Mouse (Mus musculus) mouse embryonic stem cell (cell line): ENCODE results near the gene Kif24.

Experiments used
- in situ Hi-C, 2 experiments: fragments of 300-500 bp; cut with MboI; formaldehyde crosslinking; loops; 1 replicate in 1 of 2; 3 replicates in 1 of 2; pipeline ENCODE4 v1.14.3; 2019 to 2020; ENCODE audit warnings: low sequenced_read_pairs in 2 of 2, low pct_unique_long_range_greater_than_20kb in 1 of 2, mixed read lengths in 1 of 2; ENCODE audit not compliant: unreplicated experiment in 1 of 2

The Kif24 gene

DNA sequence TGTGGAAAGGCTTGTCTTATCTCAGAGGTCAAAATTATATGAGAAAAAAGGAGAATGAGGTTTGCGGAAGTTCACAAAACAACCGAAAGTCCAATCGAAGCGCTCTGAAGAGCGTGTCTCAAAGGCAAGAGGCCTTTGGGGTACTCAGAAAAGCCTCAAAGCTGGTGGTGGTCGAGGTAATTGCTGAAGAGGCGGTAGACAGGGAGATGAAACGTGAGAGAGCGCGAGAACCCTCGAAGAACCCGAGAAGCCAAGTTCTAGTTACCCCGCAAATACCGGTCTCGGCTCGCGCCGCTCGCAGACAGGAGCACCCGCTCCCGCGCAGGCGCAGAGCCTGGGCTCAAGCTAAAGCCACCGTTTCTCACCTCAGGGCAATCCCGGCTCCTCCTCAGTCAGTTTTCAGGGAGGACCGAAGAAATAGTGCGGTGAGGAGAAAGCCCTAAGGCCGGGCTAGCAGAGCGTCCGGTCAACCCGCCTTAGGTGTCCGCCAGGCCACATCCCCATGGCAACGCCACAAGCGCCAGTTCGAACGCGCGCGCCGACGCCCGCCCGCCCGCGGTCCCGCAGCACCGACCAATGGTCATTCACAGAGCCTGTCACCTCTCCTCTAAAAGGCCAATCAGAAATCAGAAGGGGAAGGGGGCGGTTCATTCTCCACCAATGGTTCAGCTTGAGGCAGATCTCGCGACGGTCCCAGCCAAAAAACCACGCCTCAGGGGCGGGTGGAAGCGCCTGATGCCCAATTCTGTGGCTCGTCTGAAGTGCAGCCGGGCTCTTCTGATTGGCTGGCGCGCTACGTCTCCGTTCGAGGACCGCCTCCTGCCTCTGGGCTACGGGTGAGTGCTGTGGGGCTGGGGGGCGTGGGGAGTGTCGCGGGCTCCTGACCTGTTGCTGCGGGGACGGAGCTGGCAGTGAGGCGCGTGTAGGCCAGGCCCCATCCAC lies at the start of gene Kif24, which contains the start of gene Nudt2:
Kif24 (minus strand) TSS at position 543 of the 942 bp plus-strand sequence.
Nudt2 (plus strand) TSS at position 807 of the 942 bp plus-strand sequence.
- in situ Hi-C loops: no loop called here

DNA sequence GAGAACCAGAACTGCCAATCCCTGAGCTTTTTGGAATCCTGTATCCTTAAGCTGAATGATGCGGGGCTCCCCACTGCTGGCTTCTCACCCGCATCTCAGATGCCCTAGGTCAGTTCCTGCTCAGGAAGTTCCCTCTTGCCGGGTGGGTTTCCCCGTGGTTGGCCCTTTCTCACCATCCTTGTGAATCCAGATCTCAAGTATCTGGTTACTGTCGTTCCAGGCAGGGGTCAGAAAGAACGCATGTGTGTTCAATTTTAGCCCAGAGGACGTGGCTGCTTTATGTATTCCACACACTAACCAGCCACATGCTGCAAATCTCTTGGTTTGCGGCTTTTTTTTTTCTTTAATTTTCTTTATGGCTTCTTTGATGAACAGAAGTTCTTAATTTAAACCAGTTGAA lies 49.0 kb upstream of the Kif24 start:
- in situ Hi-C loops: no loop called here

DNA sequence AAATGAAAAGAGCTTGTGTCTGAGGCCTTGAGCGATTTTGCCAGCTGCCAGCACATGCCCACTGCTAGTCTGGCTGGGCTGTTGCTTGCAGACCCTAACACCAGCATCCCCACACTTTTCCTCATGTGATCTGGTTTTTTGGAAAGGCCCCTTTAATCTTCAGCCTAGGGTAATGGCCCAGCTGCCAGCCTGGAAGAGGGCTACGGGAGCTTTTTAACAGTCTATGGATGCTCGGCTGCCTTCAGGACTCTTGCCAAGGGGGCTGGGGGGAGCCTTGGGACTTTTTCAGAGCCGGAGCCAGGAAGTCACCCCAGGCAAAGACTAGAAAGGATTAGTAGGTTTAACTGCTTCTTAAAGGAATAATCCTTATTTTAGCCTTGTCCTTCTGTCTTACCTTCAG lies 48.6 kb upstream of the Kif24 start:
- in situ Hi-C loops: no loop called here

DNA sequence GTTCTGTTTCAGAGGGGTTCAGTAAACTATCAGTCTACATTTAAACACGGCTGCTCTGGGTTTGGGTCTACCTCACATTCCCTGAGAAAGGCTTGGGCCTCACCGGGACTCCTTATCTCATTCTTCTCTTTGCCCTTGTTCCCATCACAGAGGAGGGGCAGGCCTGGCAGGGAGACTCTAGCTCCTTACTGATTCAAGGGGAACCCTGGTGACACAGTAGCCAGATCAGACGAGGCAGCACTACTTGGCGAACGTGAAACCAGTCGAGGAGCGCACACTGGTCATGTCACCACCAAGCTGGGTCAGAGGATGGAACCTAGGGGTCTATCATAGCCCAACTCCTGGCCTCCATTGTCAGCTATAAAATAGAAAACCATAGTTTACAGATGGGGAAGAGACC lies 43.3 kb upstream of the Kif24 start:
- in situ Hi-C loops: no loop called here

DNA sequence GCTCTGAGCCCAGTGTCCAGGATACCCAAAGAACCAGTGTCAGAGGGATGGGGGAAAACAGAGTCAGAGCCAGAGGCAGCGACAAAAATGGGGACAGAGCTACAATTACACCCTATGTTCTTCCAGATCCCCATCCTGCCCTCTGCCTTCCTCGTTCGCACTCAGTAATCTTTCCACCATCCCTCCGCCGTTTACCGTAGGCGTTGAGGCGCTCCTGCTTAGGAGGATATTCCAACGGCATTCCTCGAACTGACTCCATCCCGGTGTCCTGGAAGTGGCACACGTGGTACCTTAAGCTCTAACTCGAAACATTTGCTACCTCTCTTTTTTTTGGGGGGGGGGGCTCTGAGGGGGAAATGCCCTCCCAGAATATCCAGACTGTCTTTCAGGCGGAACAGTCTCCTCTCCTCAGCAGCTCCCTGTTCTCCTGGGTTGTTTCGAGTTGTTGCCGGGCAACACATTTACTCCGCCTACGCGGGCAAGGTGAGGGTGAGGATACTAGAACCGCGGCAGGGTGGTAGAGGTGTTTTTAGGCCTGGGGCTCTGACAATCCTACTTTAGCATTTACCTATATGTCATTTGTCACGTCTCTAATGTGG lies 42.7 kb upstream of the Kif24 start:
- in situ Hi-C loops: no loop called here

DNA sequence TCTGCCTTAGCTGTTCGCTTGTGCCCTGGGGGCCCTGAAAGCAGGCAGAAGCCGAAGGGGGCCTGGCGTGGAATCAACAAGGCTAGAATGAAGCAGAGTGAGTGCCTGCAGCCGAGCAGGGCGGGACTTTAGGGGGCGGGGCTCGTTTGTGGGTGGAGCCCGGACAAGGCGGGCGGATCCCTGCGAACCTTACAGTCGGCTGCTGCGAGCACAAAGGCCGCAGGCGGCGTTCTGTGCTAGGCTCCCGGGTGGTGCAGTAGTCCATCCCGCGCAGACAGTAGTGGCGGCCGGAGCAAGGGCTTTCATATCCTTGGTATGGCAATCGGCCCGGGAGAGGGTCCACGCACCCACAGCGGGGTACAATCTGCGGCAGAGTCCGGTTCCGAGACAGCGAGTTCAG lies 42.2 kb upstream of the Kif24 start:
- in situ Hi-C loops: no loop called here

DNA sequence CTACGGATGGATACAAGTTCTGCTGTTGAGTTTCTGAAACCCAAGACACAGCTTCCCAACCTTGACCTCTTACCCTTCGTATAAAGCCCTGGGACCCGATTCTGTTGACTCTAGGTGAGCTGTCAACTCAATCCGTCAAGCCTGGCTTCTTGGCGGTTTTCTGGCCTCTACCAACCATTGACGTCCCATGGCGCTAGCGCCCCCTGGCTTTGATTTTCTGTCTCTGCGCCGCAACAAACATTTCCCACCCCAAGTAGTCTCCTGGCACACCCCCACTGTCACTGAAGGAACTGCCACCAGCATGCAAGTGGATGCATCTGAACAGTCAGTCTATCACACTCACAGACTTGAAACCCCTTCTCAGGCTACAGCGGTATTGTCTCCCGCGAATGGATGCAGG lies 41.5 kb upstream of the Kif24 start:
- in situ Hi-C loops: no loop called here

DNA sequence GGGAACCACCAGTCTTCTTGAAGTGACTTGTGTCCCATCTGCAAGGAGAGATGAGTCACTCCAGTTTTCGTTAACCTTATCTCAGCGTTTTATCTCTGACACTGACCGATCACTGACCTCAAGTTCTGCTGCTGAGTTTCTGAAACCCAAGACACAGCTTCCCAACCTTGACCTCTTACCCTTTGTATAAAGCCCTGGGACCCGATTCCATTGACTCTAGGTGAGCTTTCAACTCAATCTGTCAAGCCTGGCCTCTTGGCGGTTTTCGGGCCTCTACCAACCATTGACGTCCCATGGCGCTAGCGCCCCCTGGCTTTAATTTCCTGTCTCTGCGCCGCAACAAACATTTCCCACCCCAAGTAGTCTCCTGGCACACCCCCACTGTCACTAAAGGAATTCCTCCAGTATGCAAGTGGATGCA lies 40.5 kb upstream of the Kif24 start:
- in situ Hi-C loops: no loop called here

DNA sequence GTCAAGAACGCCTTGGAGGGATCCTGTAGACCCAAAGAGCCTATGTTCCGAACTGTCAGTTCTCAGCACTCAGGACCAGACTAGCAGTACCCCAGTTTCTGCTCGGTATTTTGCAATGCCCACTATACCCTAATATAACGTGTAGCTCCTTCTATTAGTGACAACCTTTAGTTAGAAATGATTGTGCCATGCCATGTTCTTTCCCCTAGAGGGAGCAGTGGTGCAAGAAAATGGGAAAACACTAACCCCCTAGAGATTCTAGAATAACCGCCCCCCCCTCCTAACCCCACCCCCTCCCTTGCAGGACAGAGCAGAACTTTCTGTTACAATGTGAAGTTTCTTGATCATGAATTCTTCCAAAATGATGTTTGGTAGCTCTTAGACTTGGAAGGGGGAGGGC lies 39.6 kb upstream of the Kif24 start:
- in situ Hi-C loops: no loop called here

DNA sequence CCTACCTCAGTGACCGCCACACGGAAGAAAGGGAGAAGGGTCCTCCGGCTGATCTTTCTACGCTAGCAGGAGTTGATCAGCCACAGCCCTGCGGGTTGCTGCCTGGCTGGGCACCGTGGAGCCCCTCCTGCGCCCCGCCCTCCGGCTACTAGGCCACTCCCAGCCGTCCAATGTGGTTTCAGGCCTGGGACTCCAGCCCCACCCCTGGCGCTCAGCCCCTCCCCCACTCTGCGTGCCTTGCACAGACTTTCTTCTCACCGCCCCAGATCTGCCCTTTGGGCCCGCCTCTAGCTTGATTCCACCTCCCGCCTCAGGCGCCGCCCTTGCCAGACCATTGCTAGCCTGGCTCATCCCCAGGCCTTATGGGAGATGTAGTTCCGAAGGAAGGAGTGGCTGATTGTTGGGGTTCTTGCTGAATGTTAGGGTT lies 38.3 kb upstream of the Kif24 start, which contains the start of gene AI464131:
AI464131 (minus strand) TSS at position 91 of the 427 bp plus-strand sequence.
- in situ Hi-C loops: no loop called here

DNA sequence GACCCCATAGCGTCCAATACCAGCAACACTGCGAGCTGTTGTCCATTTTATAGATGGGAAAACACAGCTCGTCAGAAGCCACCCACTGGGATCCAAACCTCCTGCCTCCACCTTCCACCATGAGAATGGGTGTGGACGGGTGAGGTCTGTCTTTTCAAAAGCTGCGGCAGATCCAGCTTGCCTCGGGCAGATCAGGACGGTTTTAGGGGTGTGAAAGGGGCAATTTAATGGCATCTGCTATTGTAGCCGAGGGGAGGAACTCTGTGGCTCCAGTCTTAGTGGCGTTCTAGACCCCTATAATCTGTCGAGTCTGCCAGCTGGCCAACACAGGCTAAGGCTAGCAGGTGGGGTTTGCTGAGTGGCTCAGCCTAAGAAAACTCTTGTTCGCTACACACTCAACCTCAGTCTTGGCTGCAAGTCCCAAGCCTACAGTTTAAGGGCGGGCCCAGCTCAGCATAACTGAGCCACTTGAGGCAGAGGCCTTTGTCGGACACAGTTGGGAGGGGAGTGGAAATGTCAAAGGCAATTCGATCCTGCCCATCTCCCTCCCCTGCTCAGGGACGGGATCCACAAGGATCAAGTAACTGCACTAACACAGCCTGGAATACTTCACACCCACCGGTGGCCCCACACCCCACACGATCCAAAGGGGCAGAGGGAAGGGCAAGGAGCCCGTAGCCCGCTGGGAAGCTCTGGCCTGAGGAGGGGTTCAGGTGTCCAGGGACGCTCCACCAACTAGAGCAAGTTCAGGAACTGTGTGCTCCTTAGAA lies 37.7 kb upstream of the Kif24 start:
- in situ Hi-C loops: no loop called here

DNA sequence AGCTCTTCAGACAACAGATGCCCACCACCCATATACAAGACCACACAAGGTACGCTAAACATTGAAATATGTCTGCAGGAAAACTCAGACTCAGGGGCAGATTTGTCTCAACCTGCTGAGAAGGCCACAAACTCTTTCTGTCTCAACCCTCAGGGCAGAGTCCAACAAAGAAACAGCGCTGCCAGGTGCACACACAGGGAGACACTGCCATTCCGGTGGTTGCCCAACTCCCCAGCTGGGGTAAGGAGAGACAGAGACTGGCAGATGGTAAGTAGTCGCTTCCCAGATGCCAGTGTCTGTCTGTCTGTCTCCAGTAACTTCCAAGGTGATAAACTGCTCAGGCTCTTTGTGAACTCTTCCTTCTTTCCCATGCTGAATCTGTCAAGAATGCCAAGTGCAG lies 36.1 kb upstream of the Kif24 start:
- in situ Hi-C loops: no loop called here

DNA sequence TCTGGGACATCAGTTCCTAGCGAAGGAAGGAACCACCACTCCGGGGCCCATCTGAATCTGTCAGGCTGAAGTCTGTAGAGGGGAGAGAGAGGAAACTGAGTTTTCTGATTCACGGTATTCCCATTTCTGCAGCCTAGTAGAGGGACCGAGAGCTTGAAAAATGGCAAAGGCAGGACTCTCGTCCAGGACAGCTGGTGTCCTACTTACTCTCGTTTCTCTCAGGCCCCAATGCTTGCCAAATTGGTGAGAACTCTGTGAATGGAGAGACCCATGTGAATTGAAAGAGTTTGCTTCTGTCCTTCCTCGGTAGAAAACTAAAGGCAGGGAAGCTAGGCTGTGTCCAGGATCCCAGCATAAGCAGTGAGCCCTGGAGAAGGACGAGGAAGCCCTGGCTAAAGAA lies 34.9 kb upstream of the Kif24 start:
- in situ Hi-C loops: no loop called here

DNA sequence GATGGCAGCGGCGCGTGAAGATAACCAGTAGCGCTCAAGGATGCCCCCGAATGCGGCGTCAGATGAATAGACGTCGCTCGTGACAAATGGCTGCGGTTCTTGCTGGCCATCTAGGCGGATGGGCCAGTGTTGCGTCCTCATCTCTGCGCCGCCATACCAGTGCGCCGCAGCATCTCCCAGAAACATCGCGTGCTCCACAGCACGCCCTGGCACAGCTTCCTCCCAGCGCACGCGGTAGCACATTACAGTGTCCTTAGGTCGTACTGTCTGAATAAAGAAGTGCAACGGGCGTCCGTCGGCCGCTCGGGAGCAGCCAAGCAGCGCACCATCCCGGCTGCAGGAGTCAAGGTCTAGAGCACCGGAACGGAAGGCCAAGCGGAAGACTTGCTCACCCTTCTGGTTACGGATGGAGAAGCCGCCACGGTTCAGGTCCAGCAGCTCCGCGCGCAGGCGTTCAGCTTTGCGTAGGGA lies 34.3 kb upstream of the Kif24 start:
- in situ Hi-C loops: no loop called here

DNA sequence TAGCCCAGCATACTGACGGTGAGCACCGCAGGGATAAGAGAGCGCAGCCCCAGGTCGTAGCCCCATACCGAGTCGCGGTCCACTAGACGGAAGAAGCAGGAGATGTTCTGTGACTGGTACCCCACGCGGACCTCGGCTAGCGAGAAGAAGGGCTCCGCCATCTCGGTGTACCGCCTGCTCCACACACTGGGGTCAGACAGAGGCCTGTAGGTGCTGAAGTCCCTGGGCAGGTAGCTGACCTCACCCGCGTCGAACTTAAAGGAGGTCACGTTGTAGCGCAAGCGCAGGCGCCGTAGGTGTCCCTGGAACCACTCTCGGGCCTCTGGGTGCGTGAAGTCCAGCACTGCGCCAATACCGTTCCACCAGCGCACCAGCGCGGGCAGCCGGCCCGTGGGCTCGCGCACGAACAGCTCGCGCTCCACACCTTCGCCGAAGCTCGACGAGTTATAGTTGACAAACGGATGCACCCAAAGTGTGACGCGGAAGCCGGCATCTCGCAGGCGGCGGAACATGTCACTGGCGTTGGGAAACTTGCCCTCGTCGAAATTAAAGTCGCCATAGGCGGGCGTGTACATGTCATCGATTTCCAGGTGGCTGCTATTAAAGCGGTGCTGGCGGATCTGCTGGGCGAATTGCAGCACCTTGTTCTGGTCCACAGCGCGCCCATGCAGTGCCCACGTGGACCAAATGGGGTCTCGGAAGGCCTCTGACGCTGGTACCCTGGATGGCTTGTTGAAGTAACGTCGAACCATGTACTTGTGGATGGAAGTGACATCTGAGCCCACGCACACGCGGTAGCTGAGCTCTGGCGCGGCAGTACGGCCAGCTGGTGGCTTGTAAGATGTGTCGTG lies 33.5 kb upstream of the Kif24 start:
- in situ Hi-C loops: no loop called here

DNA sequence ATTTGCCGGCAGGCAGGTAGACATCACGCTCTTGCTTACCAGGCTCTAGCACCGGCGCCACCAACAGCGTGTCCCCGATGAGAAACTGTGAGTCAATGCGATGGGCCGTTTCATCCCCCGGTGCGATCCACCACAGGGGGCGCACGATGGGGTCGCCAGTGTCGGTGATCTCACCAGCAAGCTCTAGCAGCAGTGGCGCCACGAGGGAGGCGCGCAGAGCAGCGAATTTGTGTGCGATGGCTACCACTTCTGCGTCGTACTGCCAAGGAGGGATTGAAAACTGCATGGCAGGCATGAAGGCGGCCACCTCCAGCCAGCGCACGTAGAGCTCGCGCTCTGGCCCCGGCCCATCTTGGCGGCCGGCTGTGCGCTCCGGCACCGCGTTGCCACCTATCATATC lies 32.9 kb upstream of the Kif24 start:
- in situ Hi-C loops: no loop called here

DNA sequence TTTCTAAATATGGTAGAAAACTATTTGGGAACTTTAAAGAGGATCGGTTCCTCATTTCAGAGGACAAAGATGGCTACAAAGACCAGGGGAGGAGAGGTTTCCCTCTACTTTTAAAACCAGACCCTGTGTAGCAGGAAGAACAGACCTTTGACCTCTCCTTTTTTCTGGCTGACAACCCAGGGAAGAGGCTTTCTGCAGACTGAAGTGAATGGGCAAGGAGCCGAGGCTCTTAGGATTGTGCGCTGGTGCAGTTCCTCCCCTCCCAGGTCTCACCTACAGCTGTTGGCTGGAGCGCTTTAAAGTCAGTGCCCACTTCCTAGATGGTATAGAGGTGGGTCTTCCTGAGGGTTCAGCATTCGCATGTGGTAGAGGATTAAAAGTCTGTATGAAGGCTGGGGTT lies 32.4 kb upstream of the Kif24 start:
- in situ Hi-C loops: no loop called here

DNA sequence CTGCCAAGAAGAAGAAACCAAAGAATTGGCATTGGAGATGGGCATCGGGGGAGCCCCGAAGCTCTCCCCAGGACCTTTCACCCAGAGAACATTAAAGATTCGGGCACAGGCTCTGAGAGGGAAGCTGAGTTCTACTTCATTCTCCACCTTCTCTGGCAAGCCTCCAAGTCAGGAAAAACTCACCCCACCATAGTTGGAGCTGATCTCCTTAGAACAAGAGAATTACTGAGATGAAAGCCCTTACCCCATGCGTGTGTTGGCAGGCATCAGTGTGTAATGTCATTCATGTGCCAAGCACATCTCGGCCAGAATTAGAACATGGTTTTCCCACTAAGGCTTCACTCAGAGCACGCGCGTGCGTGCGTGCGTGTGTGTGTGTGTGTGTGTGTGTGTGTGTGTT lies 31.2 kb upstream of the Kif24 start:
- in situ Hi-C loops: no loop called here
